Mouse (Mus musculus): ENCODE results near the gene Thap8.
A peak's percentile ranks its signal among the peaks of the same experiment; 100 is the strongest.

Thap8 gene

GRCm38 (mm10) chr7:30318142-30318541 is 38.2 kb downstream of the Thap8 start:
- DNase-seq: no peak

GRCm38 (mm10) chr7:30320946-30321345 is 41.1 kb downstream of the Thap8 start:
- no peak for DNase-seq

GRCm38 (mm10) chr7:30321539-30322284 is 41.8 kb downstream of the Thap8 start, which contains the start of gene E130208F15Rik:
TSS of gene E130208F15Rik (plus strand) at chr7:30321740.
- peak; percentile 87 for DNase-seq

GRCm38 (mm10) chr7:30322285-30322667 is 42.4 kb downstream of the Thap8 start:
- DNase-seq: peak; percentile 99

- DNase-seq: no peak
Measured at GRCm38 (mm10) chr7:30322865-30323264, 43.0 kb downstream of the Thap8 start.

- no peak for DNase-seq
Measured at GRCm38 (mm10) chr7:30323795-30324194, 43.9 kb downstream of the Thap8 start, which contains the start of gene Sdhaf1. TSS of gene Sdhaf1 (minus strand) at chr7:30323895.

- DNase-seq: no peak
Measured at GRCm38 (mm10) chr7:30324300-30324944, 44.5 kb downstream of the Thap8 start.

- no peak for DNase-seq
Measured at GRCm38 (mm10) chr7:30325364-30325763, 45.5 kb downstream of the Thap8 start.

GRCm38 (mm10) chr7:30326427-30326826 is 46.5 kb downstream of the Thap8 start:
- no peak for DNase-seq

- peak; percentile 73 for DNase-seq
Measured at GRCm38 (mm10) chr7:30327140-30327539, 47.2 kb downstream of the Thap8 start.

GRCm38 (mm10) chr7:30328379-30328778 is 48.5 kb downstream of the Thap8 start:
- no peak for DNase-seq

- DNase-seq: peak; percentile 83
Measured at GRCm38 (mm10) chr7:30331887-30332286, 52.0 kb downstream of the Thap8 start.

GRCm38 (mm10) chr7:30332622-30333259 is 52.8 kb downstream of the Thap8 start:
- no peak for DNase-seq

- peak; percentile 93 for DNase-seq
Measured at GRCm38 (mm10) chr7:30333436-30333835, 53.5 kb downstream of the Thap8 start.

GRCm38 (mm10) chr7:30334563-30334962 is 54.7 kb downstream of the Thap8 start:
- DNase-seq: no peak

GRCm38 (mm10) chr7:30335688-30336087 is 55.8 kb downstream of the Thap8 start:
- DNase-seq: no peak

GRCm38 (mm10) chr7:30336384-30336783 is 56.5 kb downstream of the Thap8 start:
- DNase-seq: peak; percentile 87

- DNase-seq: no peak
Measured at GRCm38 (mm10) chr7:30339432-30340109, 59.7 kb downstream of the Thap8 start.

All from kidney, postnatal 14 days (tissue).